Comparison of ENCODE assay signal across 14 mouse cellular contexts in the genomic region with DNA sequence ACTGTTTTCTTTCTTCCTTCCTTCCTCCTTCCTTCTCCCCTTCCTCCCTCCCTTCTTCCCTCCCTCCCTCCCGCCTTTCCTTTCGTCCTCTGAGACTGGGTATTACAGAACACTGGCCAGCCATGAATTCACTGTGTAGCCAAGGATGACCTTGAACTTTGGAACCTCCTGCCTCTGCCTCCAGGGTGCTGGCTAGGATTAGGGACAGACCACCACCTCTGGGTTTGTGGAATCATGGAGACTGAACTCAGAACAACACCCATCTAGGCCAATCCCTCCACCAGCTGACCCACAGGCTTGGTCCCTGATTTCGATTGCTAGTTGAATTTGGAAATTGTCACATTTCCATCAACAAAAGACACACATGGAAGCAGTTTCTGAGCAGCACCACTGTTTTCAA. TPM values are rescaled to one million over a fixed set of nuclear protein-coding genes. Genes with fewer than 3 reads are reported as not detected.
DNase-seq lines count a peak whose midpoint lies in the region; ATAC-seq and TF ChIP-seq lines count a peak whose summit lies in the region.
"Had no signal": no experiment of that assay in that cellular context is flagged by ENCODE, and none has a peak within 500 bp of the region (broad histone marks: within the 10 kb centered on the region; RNA-seq: fewer than 3 reads in every experiment).

No protein-coding gene starts in this region.

- peaks cover 37% of the 10 kb centered on the region for H3K4me1 ChIP-seq in hindbrain, embryonic 10.5 days (replicated peaks)
- H3K4me1 ChIP-seq in hindbrain, postnatal 0 days (ENCODE audit: insufficient read depth, low read length), result 0 out of 2 replicates have a peak, but pooled peaks cover 3% of the 10 kb centered on the region
- peaks cover 15% of the 10 kb centered on the region for H3K4me1 ChIP-seq in neural tube, embryonic 13.5 days (replicated peaks)
- H3K4me1 ChIP-seq in intestine, embryonic 16.5 days (ENCODE audit: control insufficient read depth, insufficient read depth, low read length), result peaks cover 10% of the 10 kb centered on the region

- H3K27me3 ChIP-seq in hindbrain, embryonic 10.5 days (ENCODE audit: insufficient read depth, poor library complexity, severe bottlenecking), result no peaks in the 10 kb centered on the region; the same call in 1 of the 2 replicates
- no peaks in the 10 kb centered on the region for H3K27me3 ChIP-seq in hindbrain, postnatal 0 days (ENCODE audit: insufficient read depth, low read length)
- H3K27me3 ChIP-seq in neural tube, embryonic 13.5 days, result no peaks in the 10 kb centered on the region
- H3K27me3 ChIP-seq in intestine, embryonic 16.5 days (replicated peaks; ENCODE audit: control insufficient read depth, insufficient read depth, low read length), result no peaks in the 10 kb centered on the region
- H3K27me3 ChIP-seq: Patski had no signal

- H3K4me3 ChIP-seq in hindbrain, embryonic 10.5 days, result no peak overlapping the region
- H3K4me3 ChIP-seq in hindbrain, postnatal 0 days (ENCODE audit: low read length), result no peak overlapping the region
- no peak overlapping the region for H3K4me3 ChIP-seq in neural tube, embryonic 13.5 days
- no peak overlapping the region for H3K4me3 ChIP-seq in intestine, embryonic 16.5 days (ENCODE audit: low read length)
- H3K4me3 ChIP-seq: erythroblast, embryonic 14.5 days; left cerebral cortex, adult 2 months had no signal

- 0 out of 2 replicates have a peak overlapping the region, but pooled peaks have one; percentile 29 for H3K27ac ChIP-seq in hindbrain, embryonic 10.5 days
- no peak overlapping the region for H3K27ac ChIP-seq in hindbrain, postnatal 0 days
- H3K27ac ChIP-seq in neural tube, embryonic 13.5 days (replicated peaks), result peak overlapping the region; percentile 46; the same call in 1 of the 2 replicates
- H3K27ac ChIP-seq in intestine, embryonic 16.5 days (ENCODE audit: low read length), result no peak overlapping the region
- H3K27ac ChIP-seq: left cerebral cortex, adult 2 months; macrophage had no signal

- TF ChIP-seq CTCF in hindbrain, postnatal 0 days (IDR thresholded peaks at IDR 0.05; ENCODE audit: low read depth), result no peak

- H3K36me3 ChIP-seq in hindbrain, embryonic 10.5 days, result no peaks in the 10 kb centered on the region
- no peaks in the 10 kb centered on the region for H3K36me3 ChIP-seq in hindbrain, postnatal 0 days (ENCODE audit: insufficient read depth, low read length)
- H3K36me3 ChIP-seq in neural tube, embryonic 13.5 days, result no peaks in the 10 kb centered on the region
- H3K36me3 ChIP-seq in intestine, embryonic 16.5 days (ENCODE audit: control insufficient read depth, insufficient read depth, low read length), result no peaks in the 10 kb centered on the region

- no peak overlapping the region for H3K9ac ChIP-seq in hindbrain, postnatal 0 days (replicated peaks; ENCODE audit: low read length)
- no peak overlapping the region for H3K9ac ChIP-seq in neural tube, embryonic 13.5 days
- no peak overlapping the region for H3K9ac ChIP-seq in intestine, embryonic 16.5 days (ENCODE audit: low read depth, low read length)

- no peak overlapping the region for H3K4me2 ChIP-seq in hindbrain, postnatal 0 days (ENCODE audit: low read depth, low read length)
- H3K4me2 ChIP-seq in neural tube, embryonic 13.5 days, result no peak overlapping the region
- no peak overlapping the region for H3K4me2 ChIP-seq in intestine, embryonic 16.5 days (ENCODE audit: low read depth, low read length)
- H3K4me2 ChIP-seq: liver, embryonic 11.5 days had no signal

- no peak for DNase-seq in hindbrain, embryonic 10.5 days (ENCODE audit: low spot score)
- no peak for DNase-seq in hindbrain, postnatal 0 days (ENCODE audit: low spot score)
- DNase-seq in neural tube, embryonic 10.5 days (ENCODE audit: extremely low spot score, low spot score), result no peak
- no peak for DNase-seq in urinary bladder, postnatal 25 days (ENCODE audit: low spot score)
- no peak for DNase-seq in layer of hippocampus, adult 8-10 months (ENCODE audit: low spot score in 2 of 2)
- DNase-seq in thymus, postnatal 10 days (ENCODE audit: low spot score in 2 of 2), result no peak
- DNase-seq: adrenal gland, postnatal 10 days had no signal

- 47% methylated on average over 3 of the region's 3 CpGs for WGBS in hindbrain, embryonic 10.5 days
- WGBS in hindbrain, postnatal 0 days, result 42% methylated on average over 3 of the region's 3 CpGs
- WGBS in neural tube, embryonic 13.5 days, result 69% methylated on average over 3 of the region's 3 CpGs
- 52% methylated on average over 3 of the region's 3 CpGs for WGBS in intestine, embryonic 16.5 days

- ATAC-seq in hindbrain, postnatal 0 days, result no peak
- ATAC-seq in neural tube, embryonic 13.5 days (ENCODE audit: low read depth), result no peak
- ATAC-seq in intestine, embryonic 16.5 days, result 0 out of 2 replicates have a peak, but pooled peaks have one; percentile 21
- ATAC-seq: Patski had no signal

- H3K9me3 ChIP-seq in hindbrain, embryonic 10.5 days, result no peaks in the 10 kb centered on the region
- H3K9me3 ChIP-seq in hindbrain, postnatal 0 days (ENCODE audit: low read length), result no peaks in the 10 kb centered on the region
- no peaks in the 10 kb centered on the region for H3K9me3 ChIP-seq in neural tube, embryonic 13.5 days
- H3K9me3 ChIP-seq in intestine, embryonic 16.5 days (ENCODE audit: control insufficient read depth, low read length), result no peaks in the 10 kb centered on the region

RNA-seq across cellular contexts. Expression of gene Sik1, which starts 49.1 kb away (rescaled TPM):
- 14.0 and 14.3 TPM in 2 replicates for polyA plus RNA-seq in hindbrain, embryonic 10.5 days (2016; fragmentation: Nextera tagmentation; extraction: Ambion mirVana)
- 39.6 and 41.6 TPM in 2 replicates for total RNA-seq in hindbrain, postnatal 0 days (2014; rRNA removed)
- polyA plus RNA-seq in hindbrain, postnatal 0 days (2015; fragmentation: Nextera tagmentation; extraction: Ambion mirVana), result 14.4 and 18.1 TPM in 2 replicates
- polyA plus RNA-seq in neural tube, embryonic 13.5 days (2015; fragmentation: Nextera tagmentation; extraction: Ambion mirVana), result 17.0 and 20.1 TPM in 2 replicates
- polyA plus RNA-seq in intestine, embryonic 16.5 days (2015; fragmentation: Nextera tagmentation; extraction: Ambion mirVana), result 5.7 and 5.8 TPM in 2 replicates
- 10 to 100 TPM; 13.2 to 22.2 (median 15.4) TPM for total RNA-seq in layer of hippocampus, adult 8-10 months (2022)

Comparison
In these comparisons a context has a peak if more than half of its experiments do, and no peak if none do; other contexts are left out.
1. H3K27ac ChIP-seq: peak in hindbrain, embryonic 10.5 days (single experiment) and neural tube, embryonic 13.5 days (single experiment); none in hindbrain, postnatal 0 days (single experiment) and intestine, embryonic 16.5 days (single experiment).